Mouse (Mus musculus) C2C12 (cell line): ENCODE results near the gene Fam193a. TPM values are rescaled to one million over a fixed set of nuclear protein-coding genes. Genes with fewer than 3 reads are reported as not detected.

Experiments used
- H3K27me3 ChIP-seq: one replicate; pipeline ENCODE4 v1.6.1; 2011; ENCODE audit not compliant: control insufficient read depth, insufficient read depth, insufficient read length
- H3K36me3 ChIP-seq: one replicate; pipeline ENCODE4 v1.6.1; 2011; ENCODE audit not compliant: control insufficient read depth, insufficient read depth
- H3K4me3 ChIP-seq: one replicate; pipeline ENCODE4 v1.5.1; 2011; ENCODE audit warnings: mild to moderate bottlenecking, control low read depth; ENCODE audit not compliant: poor library complexity, insufficient read depth, severe bottlenecking
- H3K79me2 ChIP-seq: one replicate; pipeline ENCODE4 v1.6.1; 2011; ENCODE audit not compliant: control insufficient read depth, insufficient read depth
- H3K79me3 ChIP-seq: one replicate; pipeline ENCODE4 v1.6.1; 2011; ENCODE audit warnings: low read depth, control low read depth
- H3ac ChIP-seq: one replicate; pipeline ENCODE3; 2011; ENCODE audit warnings: low read depth; ENCODE audit not compliant: control insufficient read depth, insufficient read length
- CEBPB ChIP-seq: IDR thresholded peaks from one replicate; pipeline ENCODE4 v1.6.1; 2011; ENCODE audit warnings: low read depth, mild to moderate bottlenecking, control low read depth, moderate library complexity
- CTCF ChIP-seq: IDR thresholded peaks from one replicate; pipeline ENCODE4 v1.5.1; 2011; ENCODE audit not compliant: control insufficient read depth, insufficient read depth, insufficient read length
- FOSL1 ChIP-seq: IDR thresholded peaks from one replicate; pipeline ENCODE4 v1.8.0; 2011; ENCODE audit warnings: mild to moderate bottlenecking, low read length; ENCODE audit not compliant: poor library complexity, insufficient read depth, severe bottlenecking
- MAX ChIP-seq: IDR thresholded peaks from one replicate; pipeline ENCODE4 v1.6.1; 2011; ENCODE audit warnings: mild to moderate bottlenecking, control low read depth
- MYOD1 ChIP-seq: IDR thresholded peaks from one replicate; pipeline ENCODE4 v1.6.1; 2011; ENCODE audit warnings: low read depth; ENCODE audit not compliant: control insufficient read depth, insufficient read length
- MYOG ChIP-seq: IDR thresholded peaks from one replicate; pipeline ENCODE4 v1.6.1; 2011; ENCODE audit not compliant: control insufficient read depth, insufficient read length; ENCODE audit errors: extremely low read depth
- USF1 ChIP-seq: IDR thresholded peaks from one replicate; pipeline ENCODE4 v1.6.1; 2011; ENCODE audit warnings: low read depth, mild to moderate bottlenecking, control low read depth, moderate library complexity
- polyA plus RNA-seq: library from polyadenylated mRNA; unstranded; fragments of >200 nt; fragmentation: generic; extraction: Trizol; gene quantifications from one replicate; pipeline ENCODE4 v1.2.1, GENCODE M21; 2012; ENCODE audit warnings: missing spikeins

Fam193a gene
- polyA plus RNA-seq, 1 experiment = 11.4 TPM

DNA sequence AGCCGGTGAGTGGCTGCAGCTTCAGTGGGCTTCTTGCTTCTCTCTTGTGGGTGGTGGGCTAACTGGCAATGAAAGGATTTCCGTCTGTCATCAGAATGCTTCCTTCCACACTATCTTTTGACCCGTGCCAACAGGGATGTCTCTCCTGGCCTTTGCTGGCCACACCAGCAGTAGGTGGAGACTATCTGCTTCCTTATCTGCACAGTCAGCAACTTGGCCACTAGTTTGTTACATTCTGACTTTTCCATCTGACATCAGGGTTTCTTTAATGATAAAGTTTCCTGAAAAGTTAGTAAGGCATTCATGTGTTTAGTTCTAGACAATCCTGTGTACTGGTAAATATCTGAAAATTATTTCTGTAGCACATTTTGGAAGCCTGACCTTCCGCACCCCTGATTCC, 41.1 kb downstream of the Fam193a start:
- H3K36me3 ChIP-seq = peaks cover 22% of the 10 kb centered on the region
- H3ac ChIP-seq = no peak overlapping the region
- H3K79me3 ChIP-seq = peaks cover 57% of the 10 kb centered on the region
- H3K79me2 ChIP-seq = peaks cover 91% of the 10 kb centered on the region
- H3K4me3 ChIP-seq = no peak overlapping the region
- H3K27me3 ChIP-seq = no peaks in the 10 kb centered on the region
- TF ChIP-seq CTCF (no peak), MYOG (no peak)

DNA sequence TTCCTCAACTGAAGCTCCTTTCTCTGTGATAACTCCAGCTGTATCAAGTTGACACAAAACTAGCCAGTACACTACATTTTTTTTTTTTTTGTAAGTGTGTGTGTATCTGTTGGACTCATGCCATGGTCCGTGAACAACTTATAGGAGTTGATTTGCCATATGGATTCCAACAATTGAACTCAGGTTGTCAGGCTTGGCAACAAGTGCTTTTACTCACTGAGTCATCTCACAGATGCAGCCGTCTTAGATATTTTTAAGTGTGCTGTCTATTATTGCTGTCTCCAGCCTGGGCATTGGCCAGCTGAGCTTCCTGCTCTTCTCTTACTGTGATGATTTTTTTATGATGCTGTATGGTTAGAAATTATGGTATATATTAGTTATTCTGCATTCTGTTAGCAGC, 44.2 kb downstream of the Fam193a start:
- Histone ChIP-seq H3K79me3 (peaks cover 45% of the 10 kb centered on the region), H3ac (no peak overlapping the region), H3K27me3 (no peaks in the 10 kb centered on the region), H3K79me2 (peaks cover 91% of the 10 kb centered on the region), H3K4me3 (no peak overlapping the region), H3K36me3 (peaks cover 22% of the 10 kb centered on the region)
- TF ChIP-seq MYOD1 (no peak), FOSL1 (no peak), USF1 (no peak), CEBPB (no peak), CTCF (no peak), MYOG (no peak), MAX (no peak)

DNA sequence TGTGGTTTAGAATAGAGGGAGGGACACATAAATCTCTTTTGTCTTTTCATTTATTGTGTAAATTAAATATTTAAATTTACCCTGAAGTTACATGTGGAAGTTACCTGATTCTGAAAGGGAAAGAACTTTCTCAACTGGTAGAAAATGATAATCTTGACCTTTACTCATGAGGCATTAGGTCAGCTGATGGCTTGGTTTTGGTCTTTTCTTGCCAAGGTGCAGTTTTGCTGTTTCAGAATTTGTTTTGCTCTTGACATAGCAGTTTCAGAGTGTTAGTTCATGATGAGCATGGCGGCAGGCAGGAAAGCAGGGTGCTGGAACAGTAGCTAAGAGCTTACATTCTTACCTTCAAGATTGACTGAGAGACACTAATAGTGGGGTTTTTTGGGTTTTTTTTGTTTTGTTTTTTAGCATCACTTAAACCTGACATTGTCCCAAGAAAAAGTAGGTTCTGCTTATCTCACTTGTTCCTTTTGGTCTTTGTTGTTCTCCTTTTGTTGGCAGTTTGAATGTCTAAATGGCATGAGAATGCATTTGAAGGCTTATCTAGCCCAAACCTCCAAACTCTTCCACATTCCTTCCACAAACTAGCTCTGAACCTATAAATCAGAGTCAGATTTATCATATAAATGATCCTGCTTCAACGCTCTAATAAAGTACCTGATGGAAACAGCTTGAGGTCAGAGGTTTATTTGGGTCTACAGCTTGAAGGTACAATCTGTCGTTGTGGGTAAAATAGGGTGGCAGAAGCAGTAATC, 47.7 kb downstream of the Fam193a start:
- H3K79me3 ChIP-seq = peaks cover 30% of the 10 kb centered on the region
- no peak overlapping the region for H3K4me3 ChIP-seq
- H3ac ChIP-seq = no peak overlapping the region
- H3K79me2 ChIP-seq = peaks cover 70% of the 10 kb centered on the region
- no peaks in the 10 kb centered on the region for H3K27me3 ChIP-seq
- TF ChIP-seq MYOG (no peak), FOSL1 (no peak), USF1 (no peak), MYOD1 (no peak), MAX (no peak), CEBPB (no peak), CTCF (no peak)
- H3K36me3 ChIP-seq = peaks cover 24% of the 10 kb centered on the region

DNA sequence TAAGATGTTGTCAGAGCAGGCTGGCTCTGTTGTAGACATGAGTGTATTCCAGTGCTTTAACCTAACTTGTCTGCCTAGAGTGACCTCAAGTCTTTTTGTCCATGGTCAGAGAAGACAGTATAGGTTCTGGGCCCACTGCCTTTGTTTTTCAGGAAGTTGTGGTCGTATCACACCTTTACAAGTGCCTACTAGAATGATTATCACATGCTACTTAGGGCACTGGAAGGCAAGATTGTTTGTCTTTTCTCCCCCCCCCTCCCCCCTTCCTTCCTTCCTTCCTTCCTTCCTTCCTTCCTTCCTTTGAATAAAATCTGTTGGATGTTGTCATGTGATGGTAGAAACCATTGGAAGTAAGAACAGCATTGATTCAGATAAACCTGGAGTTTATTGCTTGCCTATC, 49.5 kb downstream of the Fam193a start:
- H3K79me3 ChIP-seq = peaks cover 22% of the 10 kb centered on the region
- H3K36me3 ChIP-seq = peaks cover 14% of the 10 kb centered on the region
- H3K79me2 ChIP-seq = peaks cover 56% of the 10 kb centered on the region
- H3K4me3 ChIP-seq = no peak overlapping the region
- H3K27me3 ChIP-seq = no peaks in the 10 kb centered on the region
- no peak for TF ChIP-seq USF1
- H3ac ChIP-seq = no peak overlapping the region

DNA sequence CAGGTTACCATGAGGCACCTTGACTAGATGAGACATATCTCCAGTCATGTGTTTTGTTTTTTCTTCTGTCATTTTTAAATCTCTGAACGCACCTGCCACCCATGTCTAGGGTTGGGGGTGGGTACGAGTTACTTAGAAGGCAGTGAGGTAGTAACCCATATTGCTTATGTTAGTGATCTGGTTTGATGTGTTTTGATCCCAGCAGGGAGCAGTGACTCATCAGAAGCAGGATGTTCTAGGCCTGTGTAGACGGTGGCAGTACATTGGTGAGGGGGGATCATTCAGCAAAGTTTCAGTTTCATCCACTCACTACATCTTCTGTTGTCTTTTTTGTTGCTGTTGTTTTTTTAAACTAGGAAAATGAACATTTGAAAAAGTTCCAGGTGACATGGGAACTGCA, 61.0 kb downstream of the Fam193a start:
- Histone ChIP-seq H3K79me2 (no peaks in the 10 kb centered on the region), H3K27me3 (no peaks in the 10 kb centered on the region), H3K79me3 (no peaks in the 10 kb centered on the region), H3K36me3 (peaks cover 83% of the 10 kb centered on the region), H3ac (no peak overlapping the region), H3K4me3 (no peak overlapping the region)
- TF ChIP-seq CTCF = no peak
- TF ChIP-seq USF1 = no peak

DNA sequence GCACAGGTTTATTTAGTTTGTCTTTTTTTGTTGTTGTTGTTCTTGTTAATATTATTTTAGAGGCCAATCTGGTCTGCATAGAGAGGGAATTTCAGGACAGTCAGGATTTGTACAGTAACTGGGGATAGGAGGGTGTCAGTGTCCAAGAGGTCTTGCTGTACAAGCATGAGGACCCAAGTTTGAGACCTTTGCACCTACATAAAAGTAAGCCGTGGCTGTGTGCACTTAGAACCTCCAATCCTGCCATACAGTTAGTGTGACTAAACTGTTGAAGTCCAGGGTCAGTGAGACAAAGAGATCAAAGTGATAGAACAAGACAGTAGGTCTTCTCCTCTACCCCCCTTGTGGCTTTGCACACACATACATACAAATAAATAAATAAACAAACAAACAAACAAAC, 64.1 kb downstream of the Fam193a start:
- Histone ChIP-seq H3K36me3 (peaks cover 82% of the 10 kb centered on the region), H3K4me3 (no peak overlapping the region), H3K79me3 (no peaks in the 10 kb centered on the region), H3K79me2 (no peaks in the 10 kb centered on the region), H3ac (no peak overlapping the region), H3K27me3 (no peaks in the 10 kb centered on the region)
- TF ChIP-seq MAX = no peak
- TF ChIP-seq CTCF = no peak
- TF ChIP-seq USF1 = no peak
- no peak for TF ChIP-seq MYOD1
- TF ChIP-seq CEBPB = no peak
- TF ChIP-seq MYOG = no peak
- TF ChIP-seq FOSL1 = no peak
